Mouse (Mus musculus) splenic B cell, adult 2 months (primary cell): Measurements from ENCODE around the gene Rdh11.
A peak's percentile ranks its signal among the peaks of the same experiment; 100 is the strongest.

Source experiments
- DNase-seq: peaks from one replicate; pipeline ENCODE4 v3.0.0-alpha.2; 2011; ENCODE audit warnings: low read depth, low spot score
- H3K27me3 ChIP-seq: 2 replicates; pipeline ENCODE4 v1.6.1; 2012; ENCODE audit warnings: mild to moderate bottlenecking, low read length, moderate library complexity, mixed read lengths; ENCODE audit not compliant: control insufficient read depth, poor library complexity, insufficient read depth, severe bottlenecking
- H3K36me3 ChIP-seq: 2 replicates; pipeline ENCODE4 v1.6.1; 2012; ENCODE audit warnings: mild to moderate bottlenecking, low read length, moderate library complexity, mixed read lengths; ENCODE audit not compliant: control insufficient read depth, poor library complexity, insufficient read depth, severe bottlenecking

The Rdh11 gene

DNA sequence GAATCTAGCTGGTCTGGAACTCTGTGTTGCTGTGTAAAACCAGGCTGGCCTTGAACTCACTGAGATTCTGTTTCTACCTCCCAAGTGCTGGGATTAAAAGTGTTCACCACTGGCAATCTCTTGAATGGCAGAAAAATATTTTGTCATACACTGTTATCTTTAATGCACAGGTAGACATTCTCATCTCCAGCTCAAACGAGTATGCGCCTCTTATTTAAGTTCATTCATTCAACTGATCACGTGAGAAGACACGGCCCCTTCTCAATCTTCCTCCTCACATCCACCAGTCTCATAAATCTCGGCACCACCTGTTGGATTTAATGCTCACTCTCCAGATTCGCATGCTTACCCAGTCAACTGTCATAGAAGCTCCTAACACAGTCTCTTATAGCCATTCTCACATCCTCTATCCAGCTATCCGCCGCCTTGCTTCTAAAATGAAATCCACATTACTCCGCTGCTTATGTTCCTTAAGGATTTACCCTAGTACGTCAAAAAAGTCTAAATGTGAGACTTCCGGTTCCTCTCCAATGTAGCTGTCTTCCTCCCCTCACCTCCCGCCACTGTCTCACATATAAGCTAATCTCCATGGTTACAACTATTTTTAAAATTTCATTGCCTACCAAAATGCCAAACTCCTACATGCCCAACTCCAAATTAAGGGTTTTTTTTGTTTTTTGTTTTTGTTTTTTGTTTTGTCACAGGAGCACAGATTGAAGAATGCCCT, 20.7 kb downstream of the Rdh11 start:
- Histone ChIP-seq H3K36me3 (no peaks in the 10 kb centered on the region; the same call in 1 of the 2 replicates), H3K27me3 (no peaks in the 10 kb centered on the region)
- no peak for DNase-seq

DNA sequence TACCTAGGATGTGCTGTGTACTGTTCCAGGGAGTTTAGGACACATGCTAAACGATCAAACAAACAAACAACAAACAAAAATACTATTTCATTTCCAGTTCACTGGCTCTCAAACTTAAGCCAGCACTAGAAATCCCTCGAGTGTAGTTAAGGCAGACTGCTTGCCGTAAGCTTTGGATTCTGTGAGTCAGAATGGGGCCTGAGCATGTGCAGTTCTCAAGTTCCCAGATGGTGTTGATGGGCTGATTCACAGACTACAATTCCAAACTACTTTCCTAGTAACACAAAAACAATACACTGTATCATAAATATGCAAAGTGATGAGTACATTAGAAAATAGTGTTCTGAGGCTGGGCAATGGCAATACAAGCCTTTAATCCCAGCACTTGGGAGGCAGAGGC, 21.7 kb downstream of the Rdh11 start:
- Histone ChIP-seq H3K27me3 (no peaks in the 10 kb centered on the region), H3K36me3 (no peaks in the 10 kb centered on the region; the same call in 1 of the 2 replicates)
- no peak for DNase-seq

DNA sequence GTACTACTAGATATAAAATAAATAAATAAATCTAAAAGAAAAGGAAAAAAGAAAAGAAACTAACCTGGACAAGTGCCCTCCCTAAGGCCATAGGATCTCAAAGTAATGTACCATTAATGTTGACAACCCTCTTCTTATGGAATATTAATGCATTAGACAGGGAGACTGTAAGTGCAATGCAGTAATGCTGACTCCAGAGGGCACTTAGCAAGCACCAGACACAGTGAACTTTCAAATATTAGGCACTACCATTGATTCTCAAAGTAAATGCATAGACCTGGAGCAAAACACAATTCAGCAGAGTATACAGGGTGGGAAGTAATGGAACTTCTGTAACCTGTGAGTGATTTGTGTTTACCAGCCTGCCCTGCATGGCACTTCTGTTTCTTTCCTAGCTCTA, 22.9 kb downstream of the Rdh11 start:
- DNase-seq = peak; percentile 11
- Histone ChIP-seq H3K27me3 (no peaks in the 10 kb centered on the region), H3K36me3 (peaks cover 1% of the 10 kb centered on the region)

DNA sequence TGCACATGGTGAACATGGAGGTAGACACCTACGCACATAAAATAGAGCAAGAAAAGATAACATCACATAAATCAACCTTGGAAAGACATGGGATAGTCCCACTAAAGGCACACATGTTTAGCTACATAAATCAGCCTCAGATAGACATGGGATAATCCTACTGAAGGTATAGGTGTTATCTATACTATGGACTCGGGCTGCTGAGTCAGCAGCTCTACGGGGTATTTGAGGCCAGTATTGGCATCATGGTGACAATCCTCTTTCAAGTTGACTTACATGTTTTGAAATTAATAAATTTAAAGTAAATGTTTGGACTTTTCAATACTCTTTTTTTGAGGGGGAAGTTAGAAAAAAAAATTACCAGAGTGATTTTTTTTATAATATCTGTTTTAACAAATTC, 29.2 kb downstream of the Rdh11 start:
- no peak for DNase-seq
- Histone ChIP-seq H3K27me3 (no peaks in the 10 kb centered on the region), H3K36me3 (peaks cover 22% of the 10 kb centered on the region)

DNA sequence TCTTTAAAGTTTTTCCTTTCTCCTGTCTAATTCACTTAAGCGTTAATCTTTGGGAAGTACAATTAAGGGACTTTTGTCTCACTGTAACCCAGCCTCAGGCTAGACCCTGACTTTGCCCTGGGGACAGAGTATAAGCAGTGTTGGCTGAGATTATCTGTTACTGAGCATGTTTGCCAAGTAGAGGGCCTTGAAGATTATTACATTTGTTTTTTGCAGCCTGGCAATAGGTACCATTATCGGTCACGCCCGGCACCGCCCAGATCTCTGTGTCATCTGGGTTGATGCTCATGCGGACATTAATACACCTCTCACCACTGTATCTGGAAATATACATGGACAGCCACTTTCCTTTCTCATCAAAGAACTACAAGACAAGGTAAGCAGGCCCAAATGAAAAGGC, 42.4 kb downstream of the Rdh11 start:
- no peak for DNase-seq
- H3K36me3 ChIP-seq = no peaks in the 10 kb centered on the region; the same call in none of the 2 replicates
- H3K27me3 ChIP-seq = no peaks in the 10 kb centered on the region

DNA sequence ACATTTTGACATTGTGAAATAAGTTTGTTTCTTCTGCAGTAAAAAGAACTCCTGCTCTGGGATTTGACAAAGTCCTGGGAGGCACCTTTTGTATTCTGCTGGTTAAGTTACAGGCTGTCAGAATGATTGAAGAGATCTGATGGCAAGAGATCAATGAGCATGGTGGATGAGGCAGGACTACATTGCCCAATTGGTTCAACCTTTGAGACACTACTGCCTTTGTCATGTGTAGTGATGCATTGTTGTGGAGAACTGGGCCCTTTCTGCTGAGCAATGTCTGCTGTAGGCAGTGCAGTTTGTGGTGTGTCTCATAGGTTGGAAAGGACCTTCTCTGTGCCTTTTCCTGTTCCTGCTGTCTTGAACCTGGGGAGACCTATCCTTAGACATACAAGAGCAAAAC, 50.7 kb downstream of the Rdh11 start:
- DNase-seq = no peak
- Histone ChIP-seq H3K27me3 (no peaks in the 10 kb centered on the region), H3K36me3 (no peaks in the 10 kb centered on the region)

DNA sequence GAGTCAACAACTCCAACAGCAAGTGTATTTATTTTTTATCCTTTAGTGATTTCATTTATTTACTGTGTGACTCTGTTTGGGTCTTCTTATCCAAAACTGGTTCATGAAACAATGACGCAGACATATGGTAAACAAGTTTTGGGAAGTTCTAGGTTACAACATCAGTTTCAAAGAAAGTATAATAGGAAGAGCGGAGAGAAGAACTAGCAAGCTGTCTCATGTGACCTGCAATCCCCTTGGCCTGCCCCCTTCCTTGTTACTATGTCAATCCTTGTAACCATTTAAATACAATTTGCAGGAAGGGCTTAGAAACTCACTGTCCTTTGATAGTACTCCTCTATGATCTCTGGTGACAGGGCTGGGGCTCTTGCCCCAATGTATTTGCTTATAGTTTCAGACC, 51.3 kb downstream of the Rdh11 start:
- DNase-seq = no peak
- no peaks in the 10 kb centered on the region for H3K36me3 ChIP-seq
- H3K27me3 ChIP-seq = no peaks in the 10 kb centered on the region

DNA sequence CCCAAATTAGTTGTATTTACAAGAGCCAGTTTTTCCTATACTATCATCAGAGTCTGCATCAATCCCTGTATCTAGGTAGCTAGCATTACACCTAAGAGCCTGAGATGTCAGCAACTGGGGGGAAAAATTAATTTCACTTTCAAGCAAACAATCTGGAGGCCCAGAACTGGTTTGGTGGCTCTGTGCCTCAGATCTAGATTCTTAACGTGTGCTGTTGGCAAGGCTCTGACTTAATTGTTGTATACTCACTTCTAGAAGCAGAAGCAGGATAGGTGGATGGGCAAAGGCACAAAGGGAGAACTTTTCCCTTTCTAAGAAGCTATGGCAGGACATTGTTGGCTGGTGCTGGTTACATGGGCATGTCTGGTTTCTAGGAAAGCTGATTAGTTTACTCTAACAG, 52.7 kb downstream of the Rdh11 start:
- Histone ChIP-seq H3K36me3 (no peaks in the 10 kb centered on the region), H3K27me3 (no peaks in the 10 kb centered on the region)
- DNase-seq = no peak

DNA sequence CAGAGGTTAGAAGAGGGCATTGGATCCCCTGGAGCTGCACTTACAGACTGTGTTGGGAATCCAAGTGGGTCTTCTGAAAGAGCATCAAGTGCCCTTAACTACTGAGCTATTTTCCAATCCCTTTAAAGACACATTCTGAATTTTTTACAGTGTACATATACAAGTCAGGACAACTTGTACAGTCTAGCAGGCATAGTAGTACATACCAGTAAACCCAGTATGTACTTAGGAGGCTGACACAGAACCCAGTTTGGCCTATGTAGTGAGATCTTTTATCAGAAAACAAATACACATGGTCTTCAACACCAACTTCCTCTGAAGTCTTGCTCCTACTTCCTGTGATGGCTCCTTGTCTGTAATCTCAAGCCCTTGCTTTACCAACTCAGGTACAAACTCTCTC, 53.1 kb downstream of the Rdh11 start:
- no peaks in the 10 kb centered on the region for H3K27me3 ChIP-seq
- no peak for DNase-seq
- no peaks in the 10 kb centered on the region for H3K36me3 ChIP-seq

DNA sequence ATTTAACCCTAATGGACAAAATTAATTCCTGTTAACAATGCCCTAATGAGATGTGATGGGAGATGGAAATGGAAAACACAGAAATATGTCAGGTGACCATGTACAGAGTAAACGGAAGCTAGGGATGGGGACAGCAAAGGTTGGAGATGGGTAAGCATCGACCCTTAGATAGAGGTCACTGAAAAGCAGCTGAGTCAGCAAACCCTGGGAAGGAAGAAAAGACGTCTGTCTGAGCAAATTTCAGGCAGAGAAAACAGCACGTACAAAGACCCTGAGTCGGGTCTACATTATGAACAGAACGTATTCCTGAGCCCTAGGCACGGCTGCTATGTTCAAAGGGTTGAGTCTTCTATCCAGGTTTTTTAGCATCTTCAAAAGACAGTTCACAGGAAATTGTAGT, 55.1 kb downstream of the Rdh11 start:
- DNase-seq = no peak
- Histone ChIP-seq H3K36me3 (no peaks in the 10 kb centered on the region), H3K27me3 (no peaks in the 10 kb centered on the region)

DNA sequence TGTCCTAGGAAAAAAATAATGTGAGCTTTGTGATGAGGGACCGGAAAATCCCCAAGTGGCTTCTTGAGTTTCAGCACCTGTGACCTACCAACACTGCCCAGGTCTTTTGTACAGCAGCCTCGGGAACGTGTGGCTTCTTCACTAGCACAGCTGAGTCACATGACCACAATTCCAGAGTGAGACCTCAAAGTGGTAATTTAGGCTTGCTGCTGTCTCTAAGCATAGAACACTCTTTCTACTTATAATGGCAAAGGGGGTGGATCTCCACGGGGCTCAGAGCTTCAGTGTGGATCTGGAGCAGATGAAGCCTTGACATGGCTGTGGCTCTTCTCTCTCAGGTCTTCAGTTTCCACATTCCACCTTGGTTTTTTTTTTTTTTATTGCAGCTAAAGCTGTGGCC, 57.0 kb downstream of the Rdh11 start:
- DNase-seq = no peak
- Histone ChIP-seq H3K27me3 (peaks cover 2% of the 10 kb centered on the region; the same call in 1 of the 2 replicates), H3K36me3 (no peaks in the 10 kb centered on the region)

DNA sequence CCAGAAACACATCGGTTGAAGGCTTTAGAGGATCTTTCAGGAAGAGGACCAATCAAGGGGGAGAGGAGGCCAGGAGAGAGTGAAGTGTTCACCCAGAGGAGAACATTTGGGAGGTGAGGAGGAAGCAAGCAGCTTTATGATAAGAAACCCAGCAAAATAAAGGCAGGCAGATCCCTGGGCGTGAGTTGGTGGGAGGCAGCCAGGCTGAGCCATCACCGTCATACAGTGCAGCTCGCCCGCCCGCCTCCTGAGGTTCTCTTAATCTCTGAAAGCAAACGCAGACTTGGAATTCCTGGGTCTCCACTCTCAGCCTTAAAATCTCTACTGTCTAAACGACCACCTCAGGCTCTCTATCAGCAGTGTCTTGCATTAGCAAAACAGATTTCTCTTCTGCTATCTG, 57.4 kb downstream of the Rdh11 start:
- Histone ChIP-seq H3K36me3 (no peaks in the 10 kb centered on the region), H3K27me3 (peaks cover 2% of the 10 kb centered on the region; the same call in 1 of the 2 replicates)
- no peak for DNase-seq

DNA sequence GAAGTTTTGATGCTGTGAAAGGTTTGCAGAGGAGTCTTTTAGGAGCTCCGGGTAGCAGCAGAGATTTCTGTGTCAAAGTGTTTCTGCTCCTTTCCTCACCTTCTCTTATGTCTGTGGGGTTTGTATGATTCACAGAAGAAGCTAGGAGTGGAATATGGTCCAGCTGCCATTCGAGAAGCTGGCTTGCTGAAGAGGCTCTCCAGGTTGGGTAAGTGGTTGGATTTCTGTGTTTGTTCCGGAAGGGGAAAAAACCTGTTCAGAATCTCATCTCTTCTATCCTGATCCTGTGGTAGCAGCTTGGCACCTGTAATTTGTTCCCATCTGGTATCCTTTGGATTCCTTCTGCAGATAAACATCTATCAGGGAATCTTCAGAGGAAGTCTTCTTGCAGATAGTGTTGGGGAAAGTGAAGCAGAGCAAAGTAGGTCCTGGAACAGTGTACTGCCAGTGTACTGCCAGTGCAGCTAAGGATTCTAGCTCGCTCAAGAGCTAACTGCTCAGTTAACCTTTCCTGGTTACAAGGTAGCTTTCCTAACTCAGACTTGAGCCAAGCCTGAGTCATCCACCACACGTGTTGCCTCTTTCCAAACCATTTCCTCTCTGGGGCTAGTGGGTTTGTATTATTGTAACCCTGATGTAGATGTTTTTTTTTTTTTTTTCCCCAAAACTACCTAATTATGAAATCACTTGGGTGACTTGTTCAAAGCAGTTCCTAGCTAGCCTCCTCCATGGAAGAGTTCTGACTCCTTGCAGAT, 60.2 kb downstream of the Rdh11 start:
- DNase-seq = peak; percentile 3
- peaks cover 2% of the 10 kb centered on the region; the same call in 1 of the 2 replicates for H3K27me3 ChIP-seq
- no peaks in the 10 kb centered on the region for H3K36me3 ChIP-seq

DNA sequence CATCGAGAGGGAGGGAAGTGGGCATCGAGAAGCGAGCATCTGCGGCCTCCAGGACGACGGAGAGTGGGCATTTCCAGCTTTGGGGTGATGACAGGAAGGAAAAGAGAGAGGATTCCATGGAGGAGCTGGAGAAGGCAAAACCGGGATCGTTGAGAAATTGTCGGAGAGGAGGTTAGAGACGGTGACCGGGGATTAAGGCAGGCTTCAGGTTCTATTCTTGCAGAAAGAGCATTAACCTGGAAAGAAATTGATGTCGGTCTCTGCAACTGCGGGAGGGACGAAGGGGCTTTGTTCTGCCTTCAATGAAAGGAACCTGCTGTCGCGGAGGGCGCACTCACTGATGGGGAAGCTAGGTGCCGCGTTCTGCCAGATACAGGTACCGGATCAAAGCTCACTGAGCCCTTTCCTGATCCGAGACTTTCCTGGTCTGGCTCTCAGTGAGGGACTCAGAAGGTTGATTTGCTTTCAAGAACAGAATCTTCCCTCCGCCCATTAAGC, 60.9 kb downstream of the Rdh11 start:
- Histone ChIP-seq H3K36me3 (no peaks in the 10 kb centered on the region), H3K27me3 (peaks cover 2% of the 10 kb centered on the region; the same call in 1 of the 2 replicates)
- DNase-seq = peak; percentile 8
